Mouse (Mus musculus) G1E (cell line): ENCODE measurements at regions not wholly inside any gene's neighbourhood (a gene's known extent, or its start where the extent isn't known, plus 50 kb on each side); places are given as distances from the start of the nearest gene placed in this dataset.

Source experiments
- ATAC-seq: 2 replicates; pipeline ENCODE4 v1.8.0; 2016; ENCODE audit warnings: mild to moderate bottlenecking; ENCODE audit not compliant: insufficient number of reproducible peaks, poor library complexity, low FRiP score, severe bottlenecking; ENCODE audit errors: extremely low read depth
- DNase-seq: peaks from one replicate; pipeline ENCODE4 v3.0.0; 2012; ENCODE audit warnings: low spot score
- H3K27me3 ChIP-seq: 2 replicates; pipeline ENCODE4 v1.6.1; 2012; ENCODE audit warnings: mild to moderate bottlenecking, low read length, inconsistent platforms; ENCODE audit not compliant: insufficient read depth
- H3K36me3 ChIP-seq: replicated peaks from 2 replicates; pipeline ENCODE3; 2012; ENCODE audit warnings: mild to moderate bottlenecking, inconsistent platforms
- H3K4me1 ChIP-seq: 2 replicates; pipeline ENCODE4 v1.6.1; 2012; ENCODE audit warnings: low read depth, low read length, inconsistent platforms, mixed read lengths; ENCODE audit not compliant: insufficient read depth
- H3K4me3 ChIP-seq: 2 replicates; pipeline ENCODE4 v1.5.1; 2012; ENCODE audit warnings: low read depth, mild to moderate bottlenecking, inconsistent platforms, low read length, moderate library complexity, mixed read lengths
- H3K9me3 ChIP-seq: replicated peaks from 2 replicates; pipeline ENCODE4 v1.6.1; 2012; ENCODE audit warnings: inconsistent platforms
- CTCF ChIP-seq: IDR thresholded peaks from 2 replicates; pipeline ENCODE4 v1.5.1; 2012; ENCODE audit warnings: low read depth, low read length, inconsistent platforms, mixed read lengths
- GATA1 ChIP-seq: IDR thresholded peaks from 2 replicates; pipeline ENCODE4 v1.6.1; 2012; ENCODE audit warnings: borderline replicate concordance, low read length, inconsistent platforms, mixed read lengths
- GATA2 ChIP-seq: IDR thresholded peaks from 2 replicates; pipeline ENCODE4 v1.6.1; 2012; ENCODE audit warnings: low read depth, low read length, inconsistent platforms, borderline replicate concordance
- POLR2AphosphoS5 ChIP-seq: IDR thresholded peaks from 2 replicates; pipeline ENCODE4 v1.6.1; 2012; ENCODE audit warnings: low read depth, low read length, inconsistent platforms; ENCODE audit not compliant: insufficient replicate concordance
- TAL1 ChIP-seq: conservative IDR thresholded peaks from 2 replicates; pipeline ENCODE4 v1.6.1; 2012; ENCODE audit warnings: low read depth, low read length, inconsistent platforms, mixed read lengths

DNA sequence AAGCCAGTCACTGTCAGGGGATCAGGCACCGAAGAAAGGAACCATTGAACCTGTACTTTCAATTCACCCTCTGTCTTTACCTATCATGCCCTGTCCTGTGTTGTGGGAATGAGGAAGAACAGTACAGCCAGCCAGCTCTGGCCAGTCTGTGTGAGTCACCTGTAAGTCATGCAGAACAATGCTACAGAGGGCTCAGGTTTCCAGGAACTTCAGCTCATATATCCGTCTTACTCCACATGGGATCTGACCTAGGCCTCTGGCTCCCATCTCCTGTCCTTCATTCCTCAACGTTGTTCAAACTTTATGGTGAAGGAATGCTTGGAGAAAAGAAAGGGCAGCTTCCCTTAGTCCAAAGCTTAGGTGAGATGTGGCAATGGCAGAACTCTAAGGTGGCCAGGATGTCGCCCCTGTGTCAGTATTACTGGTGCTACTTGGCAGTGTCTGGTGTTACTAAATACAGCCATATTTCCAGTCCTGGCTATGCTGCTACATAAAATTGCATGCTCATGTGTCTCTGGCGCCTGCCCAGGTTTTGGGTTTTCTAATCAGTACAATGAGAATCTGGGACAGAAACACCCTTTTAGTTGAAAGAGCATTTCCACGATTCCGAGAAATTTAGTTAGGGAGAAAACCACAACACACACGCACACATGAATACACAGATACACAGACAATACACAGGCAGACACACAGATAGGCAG lies 140.7 kb upstream of the Gmds start:
- DNase-seq (no peak), ATAC-seq (no peak)
- Histone ChIP-seq H3K4me1 (no peaks in the 10 kb centered on the region), H3K27me3 (peaks cover 9% of the 10 kb centered on the region; the same call in 1 of the 2 replicates), H3K4me3 (no peak overlapping the region), H3K36me3 (no peaks in the 10 kb centered on the region), H3K9me3 (no peaks in the 10 kb centered on the region)
- TF ChIP-seq TAL1 (no peak), POLR2AphosphoS5 (no peak), CTCF (no peak), GATA2 (no peak), GATA1 (no peak)

DNA sequence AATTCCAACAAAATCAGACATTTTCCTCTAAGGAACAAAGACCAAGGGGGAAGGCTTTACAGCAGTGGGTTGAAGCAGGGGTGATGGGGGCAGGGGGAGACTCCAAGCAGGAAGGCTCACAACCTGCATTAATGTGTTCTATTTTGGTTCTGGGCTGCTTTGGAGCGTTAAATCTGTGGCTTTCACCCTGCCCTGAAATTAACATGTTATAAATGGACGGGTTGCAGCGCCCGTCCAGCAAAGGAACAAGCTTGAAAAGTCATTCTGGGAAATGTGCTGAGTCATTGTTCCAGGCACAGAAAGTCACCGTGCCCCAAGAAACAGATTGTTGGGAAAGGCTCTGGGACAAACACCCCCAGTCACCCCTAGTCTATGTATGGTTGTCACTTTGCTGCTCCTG lies 127.2 kb upstream of the Gmds start:
- DNase-seq (no peak), ATAC-seq (no peak)
- TF ChIP-seq CTCF (no peak), GATA1 (no peak), GATA2 (no peak), POLR2AphosphoS5 (no peak), TAL1 (no peak)

GRCm38 (mm10) chr13:32465041-32465682 lies 126.6 kb upstream of the Gmds start:
- Histone ChIP-seq H3K36me3 (no peaks in the 10 kb centered on the region), H3K27me3 (peaks cover 20% of the 10 kb centered on the region), H3K9me3 (no peaks in the 10 kb centered on the region), H3K4me3 (no peak overlapping the region), H3K4me1 (no peaks in the 10 kb centered on the region)
- DNase-seq: no peak
- TF ChIP-seq GATA2 (no peak), CTCF (no peak), GATA1 (no peak), TAL1 (no peak), POLR2AphosphoS5 (no peak)
- no peak for ATAC-seq

More for the DNA sequence above, 127.2 kb upstream of the Gmds start:
- H3K36me3 ChIP-seq: no peaks in the 10 kb centered on the region
- no peaks in the 10 kb centered on the region for H3K9me3 ChIP-seq
- peaks cover 20% of the 10 kb centered on the region for H3K27me3 ChIP-seq
- no peaks in the 10 kb centered on the region for H3K4me1 ChIP-seq
- no peak overlapping the region for H3K4me3 ChIP-seq

- DNase-seq (no peak), ATAC-seq (no peak)
- peaks cover 3% of the 10 kb centered on the region; the same call in 1 of the 2 replicates for H3K27me3 ChIP-seq
- H3K4me3 ChIP-seq: no peak overlapping the region
- H3K4me1 ChIP-seq: no peaks in the 10 kb centered on the region
- H3K36me3 ChIP-seq: no peaks in the 10 kb centered on the region
- TF ChIP-seq POLR2AphosphoS5: no peak
- TF ChIP-seq GATA1: no peak
- TF ChIP-seq GATA2: no peak
- TF ChIP-seq TAL1: no peak
- TF ChIP-seq CTCF: no peak
- H3K9me3 ChIP-seq: no peaks in the 10 kb centered on the region
Observed at GRCm38 (mm10) chr13:32454419-32455146, 116.0 kb upstream of the Gmds start.

DNA sequence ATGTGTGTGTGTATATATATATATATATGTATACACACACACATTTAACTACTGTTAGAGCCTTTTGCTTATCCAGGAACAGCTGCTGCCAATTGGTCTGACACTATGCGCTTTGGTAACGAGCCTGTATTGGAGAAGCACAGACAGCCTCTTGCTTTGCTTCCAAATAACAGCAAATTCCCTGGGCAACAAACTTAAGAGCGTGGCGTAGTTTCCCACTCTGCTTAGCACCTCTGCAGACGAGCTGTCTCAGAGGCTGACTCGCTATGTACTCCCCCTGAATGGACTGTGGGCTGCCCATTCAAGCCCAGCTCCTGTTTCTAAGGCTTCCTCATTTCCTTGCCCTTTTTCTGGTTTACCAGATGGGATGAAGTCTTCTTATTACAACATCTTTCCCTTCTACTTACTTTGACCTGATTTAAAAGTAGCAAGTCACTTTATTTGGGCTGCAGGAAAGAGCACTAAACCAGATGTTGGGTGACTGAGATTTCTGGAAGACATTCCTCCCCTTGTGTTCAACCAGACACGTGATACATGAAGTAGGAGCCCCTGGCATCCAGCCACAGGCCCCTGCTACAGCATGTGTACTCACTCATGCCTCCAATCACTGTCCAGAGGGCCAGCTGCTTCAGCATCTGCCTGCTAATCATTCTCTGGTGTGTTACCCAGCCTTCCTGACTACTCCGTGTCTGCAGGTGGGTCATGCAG lies 111.3 kb upstream of the Gmds start:
- DNase-seq (no peak), ATAC-seq (no peak)
- H3K4me1 ChIP-seq: no peaks in the 10 kb centered on the region
- peaks cover 5% of the 10 kb centered on the region; the same call in 1 of the 2 replicates for H3K27me3 ChIP-seq
- TF ChIP-seq TAL1 (no peak), GATA2 (no peak), CTCF (no peak), POLR2AphosphoS5 (no peak), GATA1 (no peak)
- H3K36me3 ChIP-seq: no peaks in the 10 kb centered on the region
- no peaks in the 10 kb centered on the region for H3K9me3 ChIP-seq
- no peak overlapping the region for H3K4me3 ChIP-seq

- Histone ChIP-seq H3K27me3 (peaks cover 6% of the 10 kb centered on the region; the same call in 1 of the 2 replicates), H3K4me1 (no peaks in the 10 kb centered on the region)
- ATAC-seq: no peak
Observed at GRCm38 (mm10) chr13:32444531-32444930, 106.0 kb upstream of the Gmds start.

More at GRCm38 (mm10) chr13:32444531-32444930, 106.0 kb upstream of the Gmds start:
- TF ChIP-seq GATA2 (no peak), GATA1 (no peak), CTCF (no peak), POLR2AphosphoS5 (no peak), TAL1 (no peak)
- no peak for DNase-seq
- no peaks in the 10 kb centered on the region for H3K36me3 ChIP-seq
- H3K9me3 ChIP-seq: no peaks in the 10 kb centered on the region
- H3K4me3 ChIP-seq: no peak overlapping the region
